Mouse (Mus musculus): ENCODE data around the gene Olfr1085.
"Not testable (repeated sequence)": the region's sequence is repeated elsewhere in the genome, so short reads cannot be mapped to it uniquely, and the experiment has no call there.

Olfr1085 gene

DNA sequence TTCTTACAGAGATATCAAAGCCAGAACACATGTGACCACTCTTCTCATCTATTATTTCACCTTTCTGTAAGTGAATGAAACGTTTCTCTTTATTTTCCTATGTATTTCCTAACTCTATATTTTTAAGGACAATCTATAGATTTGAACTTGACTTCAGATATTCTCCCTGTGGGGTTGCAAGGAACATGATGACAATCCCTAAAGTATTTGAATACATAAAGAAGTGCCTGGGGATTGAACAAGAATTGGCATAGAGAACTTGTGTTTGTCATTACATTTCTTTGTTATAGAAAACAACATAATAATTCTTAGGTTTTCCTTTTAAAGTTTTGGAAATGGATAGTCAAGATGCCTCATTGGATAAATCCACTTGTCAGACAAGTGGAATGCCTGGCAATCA is at the start of gene Olfr1085:
TSS of gene Olfr1085 (minus strand) at position 101 of the 400 bp plus-strand sequence.
- no peak for DNase-seq

DNA sequence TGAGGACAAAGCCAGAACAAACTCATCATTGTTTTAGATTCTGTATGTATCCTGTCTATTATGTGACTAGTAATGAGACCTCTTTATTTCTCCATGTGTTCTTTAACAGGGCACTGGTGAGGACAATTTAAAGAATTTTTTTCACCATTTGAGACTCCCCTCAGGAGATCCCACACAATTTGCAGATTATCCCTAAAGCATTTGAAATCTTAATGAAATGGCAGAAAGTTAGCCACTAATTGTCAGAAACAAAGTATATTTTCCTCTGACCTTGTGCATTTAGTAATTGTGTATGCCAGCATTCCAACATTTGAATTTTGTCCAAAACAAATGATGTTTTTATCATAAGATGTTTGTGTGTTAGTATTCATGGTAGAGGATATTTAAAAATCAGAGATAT is 36.5 kb upstream of the Olfr1085 start, which contains the start of gene Olfr1087:
TSS of gene Olfr1087 (minus strand) at position 101 of the 400 bp plus-strand sequence.
- DNase-seq, result no peak

DNA sequence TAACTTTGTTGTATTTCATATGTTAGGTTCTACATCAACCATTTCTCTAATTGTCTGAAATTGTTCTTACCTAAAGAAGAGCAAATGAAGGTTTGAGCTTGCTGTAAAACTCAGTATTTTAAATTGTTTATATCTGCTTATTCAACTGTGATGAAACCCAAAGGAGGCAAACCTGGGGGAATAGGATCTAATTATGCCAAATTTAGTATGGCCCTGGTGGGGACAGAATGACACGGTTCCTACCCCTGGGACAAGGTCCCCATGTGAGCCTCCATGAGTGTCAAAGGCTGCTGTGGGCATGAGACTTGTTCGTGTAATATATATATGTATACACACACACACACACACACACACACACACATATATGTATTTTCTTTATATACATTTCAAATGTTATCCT is 18.2 kb upstream of the Olfr1085 start, which contains the start of gene Olfr1086:
TSS of gene Olfr1086 (minus strand) at position 101 of the 400 bp plus-strand sequence.
- no peak for DNase-seq

GRCm38 (mm10) chr2:86639625-86640024 is 22.2 kb downstream of the Olfr1085 start, which contains the start of gene Olfr1084:
Gene Olfr1084 (minus strand): TSS chr2:86639725.
- not testable (repeated sequence) for DNase-seq
